Mouse (Mus musculus): ENCODE measurements around the gene Srsf1.

The Srsf1 gene

DNA sequence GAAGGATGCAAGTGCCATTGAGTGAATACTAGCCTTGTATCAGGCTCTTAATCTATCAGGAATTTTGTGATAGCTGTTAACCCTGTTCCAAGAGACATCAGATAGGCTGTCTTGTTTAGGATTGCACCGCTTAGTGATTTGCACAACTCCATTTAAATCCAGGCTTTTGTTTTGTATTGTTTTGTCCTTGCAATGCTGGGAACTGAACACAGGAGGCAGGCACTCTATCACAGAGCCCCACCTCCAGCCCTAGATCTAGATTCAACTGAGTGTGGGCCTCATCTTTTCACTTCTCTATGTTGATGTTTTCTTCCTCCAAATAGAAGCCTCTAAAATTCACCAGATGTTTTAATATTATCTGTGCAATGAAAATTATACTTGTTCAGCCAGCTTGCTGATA, 28.5 kb downstream of the Srsf1 start:
- DNase-seq = no peak

DNA sequence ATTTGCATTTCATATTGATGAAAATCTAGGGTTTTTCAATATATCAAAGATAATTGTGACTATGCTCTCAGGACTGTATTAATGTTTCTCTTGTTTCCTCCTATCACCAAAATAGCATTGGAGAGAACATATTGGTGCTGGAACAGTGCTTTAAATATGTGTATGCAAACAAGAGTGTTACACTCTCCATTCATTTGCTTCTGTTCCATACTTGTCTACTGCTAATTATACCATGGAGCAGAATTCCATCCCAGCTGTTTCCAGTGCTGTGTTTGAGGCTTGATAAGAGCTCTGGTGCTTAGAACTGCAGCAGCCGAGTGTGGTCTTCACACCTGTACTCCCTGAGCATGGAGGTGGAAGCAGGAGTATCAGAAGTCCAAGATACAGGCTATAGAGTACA, 29.2 kb downstream of the Srsf1 start:
- DNase-seq = no peak

DNA sequence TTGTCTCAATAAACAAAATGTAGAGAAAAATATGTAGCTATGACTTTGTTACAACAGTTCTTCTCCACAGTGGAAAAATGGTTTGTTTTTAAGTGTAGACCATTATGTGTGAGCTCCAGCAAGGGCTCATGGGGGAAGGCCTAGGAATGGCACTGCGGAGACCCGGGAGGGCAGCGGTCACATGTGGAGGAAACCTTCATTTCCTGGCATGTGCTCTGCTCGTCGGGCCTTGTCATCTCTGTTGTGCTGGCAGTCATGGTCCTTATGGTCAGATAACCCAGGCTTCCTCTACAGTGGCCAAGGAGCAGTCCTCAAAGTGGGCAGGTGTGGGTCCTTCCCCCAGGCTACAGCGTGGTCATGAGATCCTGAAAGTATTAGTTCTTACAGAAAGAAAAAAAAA, 36.5 kb downstream of the Srsf1 start:
- no peak for DNase-seq

DNA sequence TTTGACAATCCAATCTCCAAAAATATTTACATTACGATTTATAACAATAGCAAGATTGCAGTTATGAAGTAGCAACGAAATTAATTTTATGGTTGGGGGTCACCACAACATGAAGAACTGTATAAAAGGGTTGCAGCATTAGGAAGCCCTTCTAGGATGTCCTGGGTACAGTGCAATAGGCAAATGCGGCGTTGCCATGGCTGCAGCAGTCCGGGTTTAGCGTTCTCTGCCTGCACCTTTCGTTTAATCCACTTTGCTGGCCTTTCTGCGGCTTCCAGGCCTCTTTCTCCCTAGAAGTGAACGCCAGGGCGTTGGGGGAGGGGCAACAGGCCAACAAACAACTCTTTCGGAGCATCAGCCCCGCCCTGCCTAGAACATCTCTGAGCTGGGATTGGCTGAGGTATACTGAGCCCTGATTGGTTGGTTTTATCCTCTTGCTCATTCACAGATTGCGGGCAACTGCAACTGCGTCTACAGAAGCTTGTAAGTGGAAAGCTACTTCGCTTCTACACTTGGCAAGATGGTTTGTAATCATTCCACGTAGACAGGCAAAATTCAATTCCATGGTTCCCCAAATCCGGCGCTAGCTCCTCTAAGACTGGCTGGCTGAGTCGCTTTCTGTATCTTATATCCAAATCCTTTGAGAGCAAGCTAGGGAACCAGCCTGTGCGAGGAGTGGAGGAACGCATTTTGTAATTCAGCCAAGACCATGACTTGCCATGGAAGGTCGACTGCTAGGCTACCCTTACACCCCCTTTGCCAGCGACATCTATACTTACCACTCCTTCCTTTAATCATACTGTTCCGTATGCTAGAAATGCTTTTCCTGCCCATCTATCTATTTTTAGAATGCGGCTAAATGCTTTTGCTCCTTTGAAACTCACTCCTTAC, 39.8 kb downstream of the Srsf1 start:
- peak; percentile 79 for DNase-seq

DNA sequence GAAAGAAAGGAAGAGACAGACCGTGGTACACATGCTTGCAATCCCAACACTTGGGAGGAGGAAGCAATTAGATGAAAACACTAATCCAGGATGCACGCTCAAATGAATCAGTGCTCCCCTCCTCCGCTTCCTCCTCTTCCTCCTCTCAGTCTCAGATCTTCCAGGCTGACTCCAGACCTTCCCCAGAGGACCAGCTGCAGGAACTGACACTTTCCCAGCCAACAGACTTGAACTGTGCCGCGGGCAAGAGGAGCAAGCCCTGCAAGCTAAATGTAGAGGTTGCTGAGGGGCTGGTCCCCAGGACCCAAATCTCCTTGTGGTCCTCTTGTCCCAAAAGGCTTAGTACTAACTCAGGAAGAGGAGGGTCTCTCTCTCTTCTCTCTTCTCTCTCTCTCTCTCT, 42.0 kb downstream of the Srsf1 start:
- no peak for DNase-seq

DNA sequence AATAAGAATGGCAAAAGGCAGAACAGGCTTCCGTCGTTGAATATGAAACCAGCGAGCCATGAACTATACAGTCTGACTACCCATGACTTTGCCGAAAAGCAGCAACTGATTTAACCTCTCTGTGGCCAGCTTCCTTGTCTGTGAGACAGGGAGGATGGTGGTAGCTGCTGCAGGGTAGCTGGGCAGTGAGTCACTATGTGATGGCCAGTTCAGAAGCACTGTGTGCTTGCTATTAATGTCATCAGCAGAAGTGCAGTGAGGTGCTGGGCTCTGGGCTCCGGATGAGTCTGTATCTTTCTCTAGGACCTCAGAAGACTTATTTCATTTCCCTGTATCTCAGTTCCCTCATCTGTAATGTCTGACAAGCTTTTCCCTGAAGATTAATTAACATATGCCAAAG, 43.1 kb downstream of the Srsf1 start:
- no peak for DNase-seq

DNA sequence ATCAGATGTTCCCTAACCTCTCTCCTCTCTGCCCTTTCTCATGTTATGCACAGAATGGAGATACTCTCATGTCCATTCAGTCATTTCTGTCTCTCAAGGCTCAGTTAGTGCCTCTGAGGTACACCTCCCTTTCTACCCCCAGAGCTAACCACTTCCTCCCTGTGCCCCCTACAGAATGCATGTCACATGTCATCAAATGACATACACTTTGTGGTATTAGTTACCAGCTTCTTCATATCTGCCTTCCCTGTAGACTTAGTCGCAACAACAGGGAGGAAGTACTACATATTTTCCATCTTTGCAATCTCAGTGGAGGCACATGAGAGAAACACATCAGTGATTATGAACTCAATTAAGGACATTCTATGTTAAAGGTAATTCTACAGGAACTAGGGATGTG, 44.8 kb downstream of the Srsf1 start:
- DNase-seq = peak; percentile 50

DNA sequence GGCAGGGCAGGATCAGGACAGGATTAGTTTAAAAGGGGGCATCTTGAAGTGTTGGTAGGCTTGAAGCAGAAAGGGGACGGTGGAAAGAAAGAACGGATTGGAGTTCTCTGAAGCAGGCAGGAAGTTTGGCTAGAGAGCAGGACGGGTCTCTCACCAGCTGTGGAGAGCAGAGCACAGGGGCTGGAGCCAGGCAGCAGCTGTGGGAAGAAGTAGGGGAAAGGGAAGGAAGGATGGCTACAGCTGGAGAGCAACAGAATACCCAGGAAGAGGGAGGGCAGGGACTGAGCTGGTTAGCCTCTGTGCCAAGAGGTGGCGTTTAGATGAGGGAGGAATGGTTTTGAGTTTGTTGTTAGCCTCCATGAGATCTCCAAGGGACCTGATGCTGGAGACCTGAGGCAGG, 50.0 kb downstream of the Srsf1 start:
- DNase-seq = no peak

DNA sequence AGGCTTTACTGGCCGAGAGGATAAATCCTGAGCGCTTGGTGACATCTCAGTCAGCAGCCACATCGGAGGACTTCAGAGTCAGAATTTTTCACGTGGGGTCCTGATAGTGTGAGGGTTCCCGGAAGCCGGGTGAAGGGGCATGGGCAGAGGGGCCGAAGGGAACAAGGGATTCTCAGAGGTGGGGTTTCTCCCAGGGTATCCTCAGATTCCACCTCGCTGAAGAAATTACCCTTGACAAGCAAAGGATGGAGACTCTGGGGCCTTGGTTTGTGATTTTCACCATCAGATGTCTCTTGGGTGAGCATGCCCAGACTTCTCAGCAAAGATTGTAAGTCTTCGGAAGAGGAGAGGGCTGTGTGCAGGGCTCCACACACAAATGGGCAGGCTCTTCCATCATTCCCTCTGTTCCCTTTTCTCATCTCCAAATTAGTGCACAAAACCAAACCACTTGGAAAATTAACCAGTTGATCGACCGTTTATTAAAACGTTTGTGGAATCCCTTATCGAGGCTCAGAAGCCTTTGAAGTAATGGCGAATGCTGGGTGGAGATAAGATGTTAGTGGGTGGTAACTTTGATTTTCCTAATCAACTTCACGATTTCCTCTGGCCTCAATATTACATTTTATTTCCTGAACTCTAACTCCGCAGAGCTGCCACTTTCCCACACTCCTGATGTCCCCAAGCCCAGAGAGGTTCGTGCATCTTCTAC, 51.0 kb downstream of the Srsf1 start, which contains the start of gene Cuedc1:
Gene Cuedc1 (plus strand): TSS at position 38 of the 709 bp plus-strand sequence.
- no peak for DNase-seq

DNA sequence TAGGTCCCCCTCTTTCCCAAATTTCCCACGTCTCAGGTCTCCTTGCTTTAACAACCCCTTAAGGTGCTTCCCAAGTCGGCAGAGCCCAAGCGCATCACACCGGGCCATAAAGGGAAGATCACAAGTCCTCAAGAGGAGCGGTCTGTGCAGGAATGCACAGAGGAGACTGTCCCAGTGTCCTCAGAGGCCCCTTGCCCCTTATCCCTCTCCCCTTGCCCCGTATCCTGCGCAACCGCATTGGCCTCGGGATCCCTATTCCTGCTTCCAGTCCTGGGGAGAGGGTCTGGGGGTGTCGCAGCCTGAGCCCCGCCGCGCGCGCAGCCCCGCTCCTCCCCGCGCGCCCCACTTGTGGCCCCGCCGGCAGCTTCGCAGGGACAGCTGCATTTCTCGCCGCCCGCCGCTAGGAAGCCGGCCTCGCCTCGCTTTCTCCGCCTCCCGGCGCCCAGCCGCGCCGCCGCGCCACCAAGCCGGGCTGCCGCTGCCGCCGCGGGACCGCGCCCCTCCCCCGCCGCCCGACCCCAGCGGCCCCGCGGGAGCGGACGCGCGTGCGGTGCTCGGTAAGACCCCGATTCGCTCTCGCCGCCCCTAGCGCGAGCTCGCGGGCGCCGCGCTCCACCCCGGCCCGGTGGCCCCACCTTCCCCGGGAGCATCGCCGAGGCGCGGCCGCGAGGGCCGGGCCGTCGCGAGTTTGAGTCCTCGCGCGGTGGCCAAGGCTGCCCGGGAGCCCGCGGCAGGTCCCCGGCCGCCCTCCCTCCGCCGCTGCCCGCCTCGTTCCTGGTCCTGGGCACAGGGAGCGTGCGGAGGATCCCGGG, 51.8 kb downstream of the Srsf1 start:
- DNase-seq = peak; percentile 84

DNA sequence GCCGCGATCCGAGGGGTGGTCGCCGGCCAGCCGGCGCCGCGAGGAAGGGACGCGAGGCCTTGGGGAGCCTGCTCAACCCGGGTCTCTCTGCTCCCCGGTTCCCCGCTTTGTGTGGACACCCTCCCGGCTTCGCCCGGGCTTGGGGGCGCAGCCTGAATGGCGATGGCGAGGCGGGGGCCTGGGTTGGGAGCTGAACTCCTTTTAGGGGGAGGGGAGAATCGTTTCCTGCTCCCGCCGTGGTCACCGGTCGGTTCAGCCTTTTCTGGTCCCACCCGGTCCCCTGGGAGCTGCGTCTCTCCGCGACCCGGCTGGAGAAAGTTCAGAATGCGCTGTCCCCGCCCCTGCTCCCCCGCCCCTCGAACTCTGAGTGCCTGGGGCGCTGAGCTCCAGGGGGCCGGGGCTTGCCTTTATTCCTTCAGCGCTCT, 52.4 kb downstream of the Srsf1 start:
- peak; percentile 54 for DNase-seq

DNA sequence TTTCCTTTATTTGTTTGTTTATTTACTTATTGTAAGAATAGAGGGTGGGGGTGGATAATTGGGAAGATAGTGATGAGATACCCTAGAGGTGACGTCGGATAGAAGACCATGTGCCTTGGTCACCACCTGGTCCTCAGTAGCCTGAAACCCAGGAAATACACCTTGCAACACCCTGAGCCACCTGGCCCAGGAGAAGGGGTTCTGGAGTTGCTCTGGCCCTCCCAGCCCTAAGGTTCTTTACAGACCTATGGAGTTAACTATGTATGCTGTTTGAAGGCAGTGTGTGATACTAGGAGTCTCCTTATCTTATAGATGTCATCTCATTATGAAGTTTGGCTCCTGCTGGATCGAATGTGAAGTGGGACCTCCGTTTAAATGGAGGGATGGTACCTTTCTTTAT, 53.0 kb downstream of the Srsf1 start:
- DNase-seq = no peak
